Mouse (Mus musculus) heart, adult 18-20 months (tissue): ENCODE data around the gene Sash1. TPM values are rescaled to one million over a fixed set of nuclear protein-coding genes. Genes with fewer than 3 reads are reported as not detected.

Experiments
- DNase-seq, 2 experiments: peaks; one replicate each; pipeline ENCODE4 v3.0.0; 2021 to 2022; ENCODE audit warnings: mixed read lengths in 1 of 2
- total RNA-seq, 2 experiments: library from RNA; stranded (reverse); gene quantifications; 2 replicates each; pipeline ENCODE4 v1.2.3; 2021

Sash1 gene
- total RNA-seq, 2 experiments from 2014 or later, result 29.7 to 31.8 TPM

DNA sequence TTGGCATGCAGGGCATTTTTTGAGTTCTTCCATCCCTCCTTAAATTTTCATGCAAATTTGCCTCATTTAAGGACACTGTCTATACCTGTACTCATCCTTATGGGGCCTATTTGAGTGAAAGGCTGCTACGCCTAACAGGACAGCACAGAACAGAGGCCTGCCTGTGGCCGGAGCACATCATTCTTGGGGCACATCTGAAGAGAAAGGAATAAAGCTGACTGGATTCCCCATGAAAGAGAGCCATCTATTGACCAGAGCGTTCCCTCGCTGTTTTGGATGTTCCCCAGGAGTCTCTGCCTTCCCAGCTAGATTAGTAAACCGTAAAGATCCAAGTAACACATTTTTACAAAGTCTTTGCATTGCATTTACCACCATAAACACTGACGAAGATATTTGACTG is 203.5 kb downstream of the Sash1 start:
- DNase-seq, result peak in 1 of 2 experiments; percentile 18

DNA sequence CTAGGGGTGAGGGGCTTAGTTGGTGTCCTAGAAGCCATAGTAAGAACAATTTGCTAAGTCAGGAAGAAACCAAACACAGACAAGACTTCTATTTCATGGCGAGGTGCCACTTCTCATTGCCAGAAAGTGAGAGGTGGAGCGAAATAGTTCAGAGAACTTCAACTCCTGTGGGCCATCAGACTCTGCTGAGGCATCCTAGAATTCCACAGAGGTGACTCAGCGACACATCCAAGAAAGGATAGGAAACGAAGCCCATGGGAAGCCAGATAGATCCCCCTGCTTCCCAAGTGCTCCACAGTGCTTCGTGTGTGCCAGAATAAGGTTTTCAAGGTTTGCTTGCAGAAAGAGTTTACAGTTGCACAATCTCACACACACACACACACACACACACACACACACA is 209.1 kb downstream of the Sash1 start:
- no peak for DNase-seq
